Mouse (Mus musculus) midbrain, postnatal 0 days (tissue): Measurements from ENCODE around the gene Gpx1. TPM values are rescaled to one million over a fixed set of nuclear protein-coding genes. Genes with fewer than 3 reads are reported as not detected.
A peak's percentile ranks its signal among the peaks of the same experiment; 100 is the strongest.

Experiments used
- ATAC-seq: fragments of 200-750 bp; cut with Nextera tagmentation; 2 replicates; pipeline ENCODE4 v1.8.0; 2017; ENCODE audit warnings: moderate number of reproducible peaks, mild to moderate bottlenecking, moderate TSS enrichment, moderate library complexity; ENCODE audit not compliant: low FRiP score
- DNase-seq: peaks from one replicate; pipeline ENCODE4 v3.0.0-alpha.2; 2015; ENCODE audit warnings: low spot score
- H3K27ac ChIP-seq: fragments of 300-500 bp; sonication (generic); 2 replicates; pipeline ENCODE4 v1.5.1; 2014; ENCODE audit warnings: low read depth, mild to moderate bottlenecking, low read length, mixed read lengths
- H3K27me3 ChIP-seq: fragments of 300-500 bp; sonication (generic); 2 replicates; pipeline ENCODE4 v1.6.1; 2014; ENCODE audit warnings: low read length, control low read depth, mixed read lengths; ENCODE audit not compliant: insufficient read depth
- H3K36me3 ChIP-seq: fragments of 300-500 bp; sonication (generic); 2 replicates; pipeline ENCODE4 v1.6.1; 2014; ENCODE audit warnings: low read length, control low read depth, mixed read lengths; ENCODE audit not compliant: insufficient read depth
- H3K4me1 ChIP-seq: fragments of 300-500 bp; sonication (generic); 2 replicates; pipeline ENCODE4 v1.6.1; 2014; ENCODE audit warnings: mild to moderate bottlenecking, control low read depth, antibody characterized with exemption, low read length, mixed read lengths; ENCODE audit not compliant: insufficient read depth
- H3K4me2 ChIP-seq: fragments of 300-500 bp; sonication (generic); 2 replicates; pipeline ENCODE4 v1.6.1; 2014; ENCODE audit warnings: low read depth, mild to moderate bottlenecking, low read length, mixed read lengths; ENCODE audit not compliant: poor library complexity, severe bottlenecking
- H3K4me3 ChIP-seq: fragments of 300-500 bp; sonication (generic); 2 replicates; pipeline ENCODE4 v1.5.1; 2014; ENCODE audit warnings: low read depth, mild to moderate bottlenecking, low read length, moderate library complexity
- H3K9ac ChIP-seq: fragments of 300-500 bp; sonication (generic); replicated peaks from 2 replicates; pipeline ENCODE4 v1.6.1; 2014; ENCODE audit warnings: mild to moderate bottlenecking, low read length, moderate library complexity, mixed read lengths; ENCODE audit not compliant: poor library complexity, severe bottlenecking
- H3K9me3 ChIP-seq: fragments of 300-500 bp; sonication (generic); 2 replicates; pipeline ENCODE4 v1.6.1; 2016; ENCODE audit warnings: low read length, control low read depth
- CTCF ChIP-seq: IDR thresholded peaks from 2 replicates; pipeline ENCODE4 v1.5.1; 2016; ENCODE audit warnings: antibody characterized with exemption, mild to moderate bottlenecking
- WGBS: fragments of 180-500 bp; shearing (Covaris S2); extraction: QIAGEN DNeasy Blood & Tissue Kit; methylation state at CpG from one replicate; pipeline ENCODE4 v1.1.7; 2014; 5-methylcytosine and 5-hydroxymethylcytosine counted together
- polyA plus RNA-seq: library from polyadenylated mRNA; unstranded; fragments of >200 nt; fragmentation: Nextera tagmentation; extraction: Ambion mirVana; gene quantifications from 2 replicates; pipeline ENCODE4 v1.2.1, GENCODE M21; 2015
- total RNA-seq: library from RNA; depleted of rRNA; stranded (reverse); fragments of >200 nt; gene quantifications from 2 replicates; pipeline ENCODE4 v1.2.3, GENCODE M21; 2014; rRNA removed

Gpx1 gene
- total and polyA plus RNA-seq, 2 experiments from 2014 or later = 225 to 430 TPM

DNA sequence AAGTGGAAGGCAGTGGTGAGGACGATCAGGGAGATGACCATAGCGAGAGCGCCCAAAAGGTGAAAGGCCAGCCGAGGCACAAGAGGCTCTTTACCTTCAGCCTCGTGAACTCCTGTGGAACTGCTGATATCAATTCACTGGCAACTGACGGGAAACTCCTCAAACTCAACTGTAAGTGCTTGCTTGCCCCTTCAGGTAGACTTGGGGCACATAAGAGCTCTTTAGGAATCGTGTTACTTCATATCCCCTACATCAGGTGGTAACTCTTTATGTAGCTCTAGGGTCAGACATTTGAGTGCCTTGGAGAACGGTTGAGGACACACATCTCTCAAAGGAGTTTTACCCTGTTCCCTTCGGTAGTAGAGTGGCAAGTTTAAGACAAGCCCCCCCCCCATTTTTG is 42.7 kb downstream of the Gpx1 start:
- H3K27ac ChIP-seq = no peak overlapping the region

DNA sequence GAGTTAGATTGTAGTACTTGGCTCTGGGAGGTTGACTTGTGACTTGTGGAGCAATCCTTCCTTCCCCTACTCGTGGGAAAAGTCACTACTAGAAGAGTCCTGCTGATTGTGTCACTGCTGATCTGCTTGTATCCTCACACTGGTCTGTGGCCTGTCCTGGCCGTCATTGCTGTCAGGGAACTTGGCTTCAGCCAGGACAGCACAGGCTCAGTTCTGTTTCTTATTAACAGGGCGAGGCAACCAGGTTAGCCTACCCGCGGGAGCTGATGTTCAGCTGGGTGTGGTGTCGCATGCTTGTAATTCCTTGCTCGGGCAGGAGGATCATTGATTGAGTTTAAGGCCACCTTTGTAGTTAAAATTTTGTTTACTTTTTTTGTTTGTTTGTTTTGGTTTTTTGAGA is 46.3 kb downstream of the Gpx1 start:
- DNase-seq (no peak), ATAC-seq (no peak)
- H3K4me1 ChIP-seq = no peaks in the 10 kb centered on the region
- H3K27me3 ChIP-seq = no peaks in the 10 kb centered on the region
- no peaks in the 10 kb centered on the region for H3K9me3 ChIP-seq
- no peak for TF ChIP-seq CTCF
- no peak overlapping the region for H3K4me2 ChIP-seq
- H3K27ac ChIP-seq = no peak overlapping the region
- H3K36me3 ChIP-seq = peaks cover 68% of the 10 kb centered on the region
- no peak overlapping the region for H3K4me3 ChIP-seq
- no peak overlapping the region for H3K9ac ChIP-seq
- WGBS = 86% methylated on average over 7 of the region's 7 CpGs

More for the DNA sequence above, 42.7 kb downstream of the Gpx1 start:
- Histone ChIP-seq H3K4me2 (no peak overlapping the region), H3K4me1 (no peaks in the 10 kb centered on the region), H3K27me3 (no peaks in the 10 kb centered on the region), H3K4me3 (no peak overlapping the region), H3K9ac (no peak overlapping the region), H3K9me3 (no peaks in the 10 kb centered on the region), H3K36me3 (peaks cover 65% of the 10 kb centered on the region)
- TF ChIP-seq CTCF = no peak
- ATAC-seq (no peak), DNase-seq (no peak)
- 95% methylated on average over 9 of the region's 9 CpGs for WGBS

DNA sequence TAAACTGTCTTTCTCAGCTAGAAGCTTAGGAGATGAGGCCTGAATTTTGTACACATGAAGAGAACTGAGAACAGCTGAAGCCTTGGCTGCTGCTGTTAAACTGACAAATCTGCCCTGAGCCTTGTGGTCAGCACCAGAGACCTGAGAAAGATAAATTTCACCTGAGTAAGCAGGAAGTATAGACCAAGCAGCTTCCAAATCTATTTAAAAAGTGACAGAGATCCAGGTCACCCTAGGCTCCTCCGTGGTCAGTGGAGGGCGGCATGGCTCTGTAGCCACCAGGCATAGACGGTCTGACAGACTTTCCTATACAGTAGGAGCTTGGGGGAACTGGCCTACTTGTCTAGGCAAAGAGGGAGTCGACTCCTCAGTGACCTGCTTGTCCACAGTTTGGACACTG is 48.1 kb downstream of the Gpx1 start:
- Histone ChIP-seq H3K4me2 (no peak overlapping the region), H3K9me3 (no peaks in the 10 kb centered on the region), H3K36me3 (peaks cover 75% of the 10 kb centered on the region), H3K9ac (no peak overlapping the region), H3K27ac (no peak overlapping the region), H3K4me3 (no peak overlapping the region), H3K27me3 (no peaks in the 10 kb centered on the region), H3K4me1 (no peaks in the 10 kb centered on the region)
- WGBS = 90% methylated on average over 4 of the region's 4 CpGs
- ATAC-seq (no peak), DNase-seq (no peak)
- no peak for TF ChIP-seq CTCF

DNA sequence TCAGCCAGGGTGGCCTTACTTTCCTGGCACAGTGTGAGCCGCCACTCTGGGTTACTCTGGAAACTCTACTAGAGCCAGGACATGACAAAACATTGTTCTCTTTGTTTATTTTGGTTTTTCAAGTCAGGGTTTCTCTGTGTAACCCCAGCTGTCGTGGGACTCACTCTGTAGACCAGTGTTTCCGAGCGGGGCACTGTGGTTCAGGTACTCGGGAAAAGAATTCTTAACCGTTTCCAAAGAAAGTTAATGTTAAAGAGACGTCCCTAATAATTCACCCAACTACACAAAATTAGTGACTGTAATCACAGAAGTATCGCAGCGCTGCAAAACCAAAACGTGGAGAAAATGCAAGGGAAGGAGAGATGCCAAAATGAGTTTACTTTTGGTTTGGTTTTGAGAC is 49.9 kb downstream of the Gpx1 start:
- no peak overlapping the region for H3K4me2 ChIP-seq
- H3K27me3 ChIP-seq = no peaks in the 10 kb centered on the region
- H3K4me1 ChIP-seq = no peaks in the 10 kb centered on the region
- H3K9me3 ChIP-seq = no peaks in the 10 kb centered on the region
- ATAC-seq (no peak), DNase-seq (peak; percentile 5)
- H3K27ac ChIP-seq = no peak overlapping the region
- TF ChIP-seq CTCF = no peak
- 86% methylated on average over 10 of the region's 10 CpGs for WGBS
- H3K9ac ChIP-seq = no peak overlapping the region
- H3K36me3 ChIP-seq = peaks cover 75% of the 10 kb centered on the region
- H3K4me3 ChIP-seq = no peak overlapping the region

DNA sequence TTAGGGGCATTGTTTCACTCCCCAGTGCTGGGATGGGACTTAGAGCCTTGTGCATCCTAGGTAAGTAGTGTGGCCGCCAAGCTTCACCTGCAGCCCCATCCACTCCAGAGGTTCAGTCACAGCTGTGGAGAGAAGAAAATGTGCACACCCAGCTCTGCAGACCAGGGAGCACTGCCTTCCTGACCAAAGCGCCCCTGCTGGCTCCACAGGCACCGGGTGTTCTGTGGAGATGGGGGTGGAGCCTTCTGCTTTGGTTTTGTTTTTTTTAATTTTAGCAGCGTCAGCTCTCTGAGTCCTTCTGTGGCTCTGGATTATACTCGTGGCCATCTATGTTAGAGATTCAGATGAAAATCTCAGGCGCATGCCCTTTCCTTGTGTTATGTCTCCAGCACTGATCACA is 50.5 kb downstream of the Gpx1 start:
- no peak overlapping the region for H3K9ac ChIP-seq
- H3K4me3 ChIP-seq = no peak overlapping the region
- H3K27ac ChIP-seq = no peak overlapping the region
- TF ChIP-seq CTCF = no peak
- WGBS = 74% methylated on average over 6 of the region's 6 CpGs
- H3K36me3 ChIP-seq = peaks cover 74% of the 10 kb centered on the region
- H3K4me1 ChIP-seq = no peaks in the 10 kb centered on the region
- H3K9me3 ChIP-seq = no peaks in the 10 kb centered on the region
- no peak overlapping the region for H3K4me2 ChIP-seq
- ATAC-seq (no peak), DNase-seq (no peak)
- H3K27me3 ChIP-seq = no peaks in the 10 kb centered on the region

Other genes with a start within 250 kb of the Gpx1 start
- 32.3 and 45.1 TPM in 2 replicates for gene Apeh, start 244.3 kb upstream of the Gpx1 start, total RNA-seq
- gene Apeh, start 244.3 kb upstream of the Gpx1 start, polyA plus RNA-seq = 38.3 and 42.7 TPM in 2 replicates
- gene Bsn, start 148.5 kb upstream of the Gpx1 start, total RNA-seq = 59.4 and 60.6 TPM in 2 replicates
- gene Bsn, start 148.5 kb upstream of the Gpx1 start, polyA plus RNA-seq = 6.1 and 7.7 TPM in 2 replicates
- gene Dag1, start 74.9 kb upstream of the Gpx1 start, total RNA-seq = 126 and 141 TPM in 2 replicates
- gene Dag1, start 74.9 kb upstream of the Gpx1 start, polyA plus RNA-seq = 78.7 and 79.7 TPM in 2 replicates
- gene Nicn1, start 48.5 kb upstream of the Gpx1 start, total RNA-seq = 80.7 and 107 TPM in 2 replicates
- gene Nicn1, start 48.5 kb upstream of the Gpx1 start, polyA plus RNA-seq = 122 and 142 TPM in 2 replicates
- gene Amt, start 42.0 kb upstream of the Gpx1 start, total RNA-seq = 27.7 and 30.2 TPM in 2 replicates
- 28.1 and 30.9 TPM in 2 replicates for gene Amt, start 42.0 kb upstream of the Gpx1 start, polyA plus RNA-seq
- 120 and 124 TPM in 2 replicates for gene Rhoa, start 32.8 kb upstream of the Gpx1 start, total RNA-seq
- gene Rhoa, start 32.8 kb upstream of the Gpx1 start, polyA plus RNA-seq = 242 and 252 TPM in 2 replicates
- gene Tcta, start 32.7 kb upstream of the Gpx1 start, total RNA-seq = 59.8 and 61.2 TPM in 2 replicates
- gene Tcta, start 32.7 kb upstream of the Gpx1 start, polyA plus RNA-seq = 76.3 and 79.8 TPM in 2 replicates
- 114 and 132 TPM in 2 replicates for gene Usp4, start 8.9 kb downstream of the Gpx1 start, total RNA-seq
- gene Usp4, start 8.9 kb downstream of the Gpx1 start, polyA plus RNA-seq = 102 and 106 TPM in 2 replicates
- gene 1700102P08Rik, start 53.9 kb downstream of the Gpx1 start, total RNA-seq = 2.1 and 3.0 TPM in 2 replicates
- 0.99 and 1.4 TPM in 2 replicates for gene 1700102P08Rik, start 53.9 kb downstream of the Gpx1 start, polyA plus RNA-seq
- gene Ccdc36, start 89.6 kb downstream of the Gpx1 start, total RNA-seq = 1.5 and 2.0 TPM in 2 replicates
- 1.9 TPM in 2 replicates for gene Ccdc36, start 89.6 kb downstream of the Gpx1 start, polyA plus RNA-seq
- not detected in 2 replicates for gene BC048562, start 97.6 kb downstream of the Gpx1 start, total RNA-seq
- not detected in 2 replicates for gene BC048562, start 97.6 kb downstream of the Gpx1 start, polyA plus RNA-seq
- gene Ccdc71, start 121.6 kb downstream of the Gpx1 start, total RNA-seq = 37.3 and 39.8 TPM in 2 replicates
- gene Ccdc71, start 121.6 kb downstream of the Gpx1 start, polyA plus RNA-seq = 56.8 and 61.2 TPM in 2 replicates
- 82.4 and 86.3 TPM in 2 replicates for gene Klhdc8b, start 122.7 kb downstream of the Gpx1 start, total RNA-seq
- gene Klhdc8b, start 122.7 kb downstream of the Gpx1 start, polyA plus RNA-seq = 56.1 and 59.2 TPM in 2 replicates
- gene Lamb2, start 140.8 kb downstream of the Gpx1 start, total RNA-seq = 56.5 and 169 TPM in 2 replicates
- 15.8 and 18.5 TPM in 2 replicates for gene Lamb2, start 140.8 kb downstream of the Gpx1 start, polyA plus RNA-seq
- gene Usp19, start 151.7 kb downstream of the Gpx1 start, total RNA-seq = 86.5 and 113 TPM in 2 replicates
- gene Usp19, start 151.7 kb downstream of the Gpx1 start, polyA plus RNA-seq = 48.2 and 50.7 TPM in 2 replicates
- 107 and 146 TPM in 2 replicates for gene Qars, start 168.8 kb downstream of the Gpx1 start, total RNA-seq
- gene Qars, start 168.8 kb downstream of the Gpx1 start, polyA plus RNA-seq = 62.0 and 62.6 TPM in 2 replicates
- 240 and 284 TPM in 2 replicates for gene Qrich1, start 177.9 kb downstream of the Gpx1 start, total RNA-seq
- 103 and 109 TPM in 2 replicates for gene Qrich1, start 177.9 kb downstream of the Gpx1 start, polyA plus RNA-seq
- 81.3 and 81.7 TPM in 2 replicates for gene Impdh2, start 221.4 kb downstream of the Gpx1 start, total RNA-seq
- gene Impdh2, start 221.4 kb downstream of the Gpx1 start, polyA plus RNA-seq = 93.7 and 96.6 TPM in 2 replicates
- 56.9 and 62.9 TPM in 2 replicates for gene Ndufaf3, start 228.5 kb downstream of the Gpx1 start, total RNA-seq
- gene Ndufaf3, start 228.5 kb downstream of the Gpx1 start, polyA plus RNA-seq = 93.1 and 93.8 TPM in 2 replicates
- gene Dalrd3, start 231.0 kb downstream of the Gpx1 start, total RNA-seq = 98.3 and 119 TPM in 2 replicates
- gene Dalrd3, start 231.0 kb downstream of the Gpx1 start, polyA plus RNA-seq = 310 and 313 TPM in 2 replicates
- 610 and 628 TPM in 2 replicates for gene Wdr6, start 239.8 kb downstream of the Gpx1 start, total RNA-seq
- 378 and 391 TPM in 2 replicates for gene Wdr6, start 239.8 kb downstream of the Gpx1 start, polyA plus RNA-seq